Mouse (Mus musculus) liver, embryonic 14.5 days (tissue): ENCODE results near the gene Pdcd1.
"Not testable (repeated sequence)": the region's sequence is repeated elsewhere in the genome, so short reads cannot be mapped to it uniquely, and the experiment has no call there.

Experiments used
- CTCF ChIP-seq: IDR thresholded peaks from 2 replicates; pipeline ENCODE4 v1.5.1; 2016; ENCODE audit warnings: antibody characterized with exemption, low read depth, control low read depth
- EP300 ChIP-seq: IDR thresholded peaks from 2 replicates; pipeline ENCODE4 v1.6.1; 2016; ENCODE audit warnings: antibody characterized with exemption, low read depth

- TF ChIP-seq CTCF, EP300: not testable (repeated sequence)
Observed at GRCm38 (mm10) chr1:94058281-94058680, 5.9 kb upstream of the Pdcd1 start.
